Mouse (Mus musculus) lung, postnatal 0 days (tissue): ENCODE data around the gene Plekha4.

Source experiments
- CTCF ChIP-seq: IDR thresholded peaks from 2 replicates; pipeline ENCODE4 v1.5.1; 2016; ENCODE audit warnings: antibody characterized with exemption, mild to moderate bottlenecking
- EP300 ChIP-seq: IDR thresholded peaks from 2 replicates; pipeline ENCODE4 v1.6.1; 2016; ENCODE audit warnings: antibody characterized with exemption, mild to moderate bottlenecking, control low read depth

GRCm38 (mm10) chr7:45494548-45494947 is 31.6 kb upstream of the Plekha4 start:
- TF ChIP-seq CTCF = no peak
- no peak for TF ChIP-seq EP300
